Mouse (Mus musculus) forebrain, embryonic 14.5 days (tissue): ENCODE data around the gene Gnaz. TPM values are rescaled to one million over a fixed set of nuclear protein-coding genes. Genes with fewer than 3 reads are reported as not detected.

Experiments
- ATAC-seq: fragments of 200-750 bp; cut with Nextera tagmentation; 2 replicates; pipeline ENCODE4 v1.8.0; 2017; ENCODE audit warnings: mild to moderate bottlenecking, moderate library complexity
- DNase-seq: peaks from one replicate; pipeline ENCODE4 v3.0.0-alpha.2; 2015; ENCODE audit warnings: low spot score
- H3K27ac ChIP-seq: fragments of 300-500 bp; sonication (generic); 2 replicates; pipeline ENCODE4 v1.5.1; 2014; ENCODE audit warnings: low read depth, mild to moderate bottlenecking, control low read depth, low read length, moderate library complexity
- H3K27me3 ChIP-seq: fragments of 300-500 bp; sonication (generic); replicated peaks from 2 replicates; pipeline ENCODE4 v1.6.1; 2014; ENCODE audit warnings: low read length, control low read depth, mixed read lengths; ENCODE audit not compliant: control insufficient read depth, insufficient read depth
- H3K36me3 ChIP-seq: fragments of 300-500 bp; sonication (generic); 2 replicates; pipeline ENCODE4 v1.6.1; 2014; ENCODE audit warnings: low read length, control low read depth; ENCODE audit not compliant: control insufficient read depth, insufficient read depth
- H3K4me1 ChIP-seq: fragments of 300-500 bp; sonication (generic); 2 replicates; pipeline ENCODE4 v1.6.1; 2014; ENCODE audit warnings: antibody characterized with exemption, low read length, control low read depth; ENCODE audit not compliant: control insufficient read depth, insufficient read depth
- H3K4me2 ChIP-seq: fragments of 300-500 bp; sonication (generic); 2 replicates; pipeline ENCODE4 v1.6.1; 2014; ENCODE audit warnings: mild to moderate bottlenecking, control low read depth, low read length
- H3K4me3 ChIP-seq: fragments of 300-500 bp; sonication (generic); 2 replicates; pipeline ENCODE4 v1.5.1; 2014; ENCODE audit warnings: low read depth, low read length, control low read depth
- H3K9ac ChIP-seq: fragments of 300-500 bp; sonication (generic); 2 replicates; pipeline ENCODE4 v1.6.1; 2014; ENCODE audit warnings: mild to moderate bottlenecking, low read length, control low read depth, moderate library complexity
- H3K9me3 ChIP-seq: fragments of 300-500 bp; sonication (generic); replicated peaks from 2 replicates; pipeline ENCODE4 v1.6.1; 2016; ENCODE audit warnings: low read length, control low read depth, mixed read lengths; ENCODE audit not compliant: control insufficient read depth
- WGBS: fragments of 180-500 bp; shearing (Covaris S2); extraction: QIAGEN DNeasy Blood & Tissue Kit; methylation state at CpG from one replicate; pipeline ENCODE4 v1.1.7; 2014; 5-methylcytosine and 5-hydroxymethylcytosine counted together
- polyA plus RNA-seq: library from polyadenylated mRNA; unstranded; fragments of >200 nt; fragmentation: Nextera tagmentation; extraction: Ambion mirVana; gene quantifications from 2 replicates; pipeline ENCODE4 v1.2.1, GENCODE M21; 2014

The Gnaz gene
- polyA plus RNA-seq = 23.7 and 32.9 TPM in 2 replicates

- Histone ChIP-seq H3K4me3 (peak within 1 kb of the TSS; percentile 66), H3K36me3 (no peaks in the 10 kb centered on the region), H3K27ac (0 out of 2 replicates have a peak within 1 kb of the TSS, but pooled peaks have one; percentile 39), H3K4me1 (peaks cover 7% of the 10 kb centered on the region), H3K9me3 (no peaks in the 10 kb centered on the region), H3K9ac (peak within 1 kb of the TSS; percentile 79), H3K4me2 (peak within 1 kb of the TSS; percentile 75), H3K27me3 (no peaks in the 10 kb centered on the region)
- DNase-seq = peak; percentile 99
- peak; percentile 98 for ATAC-seq
- WGBS = under 1% methylated on average over 80 of the region's 83 CpGs
These were observed at the start of gene Gnaz for GRCm38 (mm10) chr10:74966850-74967451. Gene Gnaz, plus strand, starts transcription at chr10:74967177.

GRCm38 (mm10) chr10:74919277-74919676 is 47.7 kb upstream of the Gnaz start:
- Histone ChIP-seq H3K4me2 (no peak overlapping the region), H3K27me3 (no peaks in the 10 kb centered on the region), H3K9ac (no peak overlapping the region), H3K9me3 (no peaks in the 10 kb centered on the region), H3K36me3 (no peaks in the 10 kb centered on the region), H3K27ac (no peak overlapping the region), H3K4me1 (no peaks in the 10 kb centered on the region), H3K4me3 (no peak overlapping the region)
- DNase-seq (no peak), ATAC-seq (no peak)
- 40% methylated on average over 5 of the region's 5 CpGs for WGBS

- DNase-seq = peak; percentile 78
- peak; percentile 61 for ATAC-seq
- 43% methylated on average over 17 of the region's 17 CpGs for WGBS
These were observed 46.0 kb upstream of the Gnaz start for GRCm38 (mm10) chr10:74920853-74921567.

GRCm38 (mm10) chr10:74921614-74922013 is 45.4 kb upstream of the Gnaz start:
- Histone ChIP-seq H3K27ac (no peak overlapping the region), H3K4me1 (no peaks in the 10 kb centered on the region; the same call in 1 of the 2 replicates), H3K9ac (no peak overlapping the region), H3K27me3 (no peaks in the 10 kb centered on the region), H3K36me3 (no peaks in the 10 kb centered on the region), H3K4me3 (no peak overlapping the region), H3K4me2 (no peak overlapping the region), H3K9me3 (no peaks in the 10 kb centered on the region)
- WGBS = 85% methylated on average over 11 of the region's 11 CpGs
- DNase-seq (no peak), ATAC-seq (no peak)

More at GRCm38 (mm10) chr10:74920853-74921567, 46.0 kb upstream of the Gnaz start:
- Histone ChIP-seq H3K9ac (no peak overlapping the region), H3K4me2 (no peak overlapping the region), H3K9me3 (no peaks in the 10 kb centered on the region), H3K27me3 (no peaks in the 10 kb centered on the region), H3K4me3 (no peak overlapping the region), H3K27ac (no peak overlapping the region), H3K4me1 (no peaks in the 10 kb centered on the region; the same call in 1 of the 2 replicates), H3K36me3 (no peaks in the 10 kb centered on the region)

GRCm38 (mm10) chr10:74922763-74923162 is 44.2 kb upstream of the Gnaz start:
- no peaks in the 10 kb centered on the region for H3K27me3 ChIP-seq
- H3K36me3 ChIP-seq = no peaks in the 10 kb centered on the region
- no peaks in the 10 kb centered on the region for H3K9me3 ChIP-seq
- no peak overlapping the region for H3K27ac ChIP-seq
- H3K4me1 ChIP-seq = no peaks in the 10 kb centered on the region; the same call in 1 of the 2 replicates
- H3K9ac ChIP-seq = no peak overlapping the region
- 55% methylated on average over 6 of the region's 6 CpGs for WGBS
- H3K4me2 ChIP-seq = no peak overlapping the region
- DNase-seq = peak; percentile 53
- H3K4me3 ChIP-seq = no peak overlapping the region
- ATAC-seq = peak; percentile 52

GRCm38 (mm10) chr10:74924274-74924673 is 42.7 kb upstream of the Gnaz start:
- Histone ChIP-seq H3K9ac (no peak overlapping the region), H3K27me3 (no peaks in the 10 kb centered on the region), H3K4me3 (no peak overlapping the region), H3K9me3 (no peaks in the 10 kb centered on the region), H3K4me2 (no peak overlapping the region), H3K27ac (no peak overlapping the region), H3K36me3 (no peaks in the 10 kb centered on the region), H3K4me1 (no peaks in the 10 kb centered on the region; the same call in 1 of the 2 replicates)
- ATAC-seq = no peak
- 91% methylated on average over 14 of the region's 14 CpGs for WGBS
- no peak for DNase-seq

GRCm38 (mm10) chr10:74925324-74925723 is 41.7 kb upstream of the Gnaz start:
- peak overlapping the region; percentile 42 for H3K4me2 ChIP-seq
- DNase-seq (peak; percentile 59), ATAC-seq (no peak)
- H3K9ac ChIP-seq = no peak overlapping the region
- H3K27ac ChIP-seq = no peak overlapping the region
- H3K36me3 ChIP-seq = no peaks in the 10 kb centered on the region
- H3K27me3 ChIP-seq = no peaks in the 10 kb centered on the region
- no peaks in the 10 kb centered on the region; the same call in 1 of the 2 replicates for H3K4me1 ChIP-seq
- H3K9me3 ChIP-seq = no peaks in the 10 kb centered on the region
- H3K4me3 ChIP-seq = peak overlapping the region; percentile 9; the same call in 1 of the 2 replicates
- WGBS = 14% methylated on average over 21 of the region's 21 CpGs

- H3K27ac ChIP-seq = no peak overlapping the region
- WGBS = 91% methylated on average over 7 of the region's 7 CpGs
- no peaks in the 10 kb centered on the region for H3K9me3 ChIP-seq
- H3K4me3 ChIP-seq = no peak overlapping the region
- ATAC-seq = no peak
- H3K4me2 ChIP-seq = no peak overlapping the region
- H3K9ac ChIP-seq = no peak overlapping the region
- no peak for DNase-seq
- no peaks in the 10 kb centered on the region for H3K36me3 ChIP-seq
- no peaks in the 10 kb centered on the region for H3K27me3 ChIP-seq
- no peaks in the 10 kb centered on the region; the same call in 1 of the 2 replicates for H3K4me1 ChIP-seq
These were observed 38.7 kb upstream of the Gnaz start for GRCm38 (mm10) chr10:74928276-74928675.

GRCm38 (mm10) chr10:74929578-74929977 is 37.4 kb upstream of the Gnaz start:
- peak; percentile 20 for DNase-seq
- Histone ChIP-seq H3K9me3 (no peaks in the 10 kb centered on the region), H3K4me2 (no peak overlapping the region), H3K27me3 (no peaks in the 10 kb centered on the region), H3K4me1 (peaks cover 3% of the 10 kb centered on the region), H3K27ac (no peak overlapping the region), H3K36me3 (no peaks in the 10 kb centered on the region), H3K4me3 (no peak overlapping the region), H3K9ac (no peak overlapping the region)
- ATAC-seq = no peak
- WGBS = 80% methylated on average over 6 of the region's 6 CpGs
